Mouse (Mus musculus) embryonic facial prominence, embryonic 14.5 days (tissue): Measurements from ENCODE around the gene Tap2. TPM values are rescaled to one million over a fixed set of nuclear protein-coding genes. Genes with fewer than 3 reads are reported as not detected.

ENCODE experiments used
- ATAC-seq: fragments of 200-750 bp; cut with Nextera tagmentation; 2 replicates; pipeline ENCODE4 v1.8.0; 2017; ENCODE audit warnings: low read depth, moderate number of reproducible peaks, moderate TSS enrichment
- DNase-seq: peaks from one replicate; pipeline ENCODE4 v3.0.0-alpha.2; 2015; ENCODE audit warnings: low spot score
- H3K27ac ChIP-seq: fragments of 300-500 bp; sonication (generic); replicated peaks from 2 replicates; pipeline ENCODE4 v1.5.1; 2014; ENCODE audit warnings: low read depth, mild to moderate bottlenecking, low read length, moderate library complexity
- H3K27me3 ChIP-seq: fragments of 300-500 bp; sonication (generic); replicated peaks from 2 replicates; pipeline ENCODE4 v1.6.1; 2014; ENCODE audit warnings: low read length; ENCODE audit not compliant: control insufficient read depth, insufficient read depth
- H3K36me3 ChIP-seq: fragments of 300-500 bp; sonication (generic); 2 replicates; pipeline ENCODE4 v1.6.1; 2014; ENCODE audit warnings: low read length, mixed read lengths; ENCODE audit not compliant: control insufficient read depth, insufficient read depth
- H3K4me1 ChIP-seq: fragments of 300-500 bp; sonication (generic); 2 replicates; pipeline ENCODE4 v1.6.1; 2014; ENCODE audit warnings: antibody characterized with exemption, low read length; ENCODE audit not compliant: control insufficient read depth, insufficient read depth
- H3K4me2 ChIP-seq: fragments of 300-500 bp; sonication (generic); 2 replicates; pipeline ENCODE4 v1.6.1; 2014; ENCODE audit warnings: low read depth, mild to moderate bottlenecking, low read length, moderate library complexity, mixed read lengths
- H3K4me3 ChIP-seq: fragments of 300-500 bp; sonication (generic); 2 replicates; pipeline ENCODE4 v1.5.1; 2014; ENCODE audit warnings: low read depth, mild to moderate bottlenecking, low read length
- H3K9ac ChIP-seq: fragments of 300-500 bp; sonication (generic); 2 replicates; pipeline ENCODE4 v1.6.1; 2014; ENCODE audit warnings: low read depth, mild to moderate bottlenecking, low read length, moderate library complexity, mixed read lengths
- H3K9me3 ChIP-seq: fragments of 300-500 bp; sonication (generic); 2 replicates; pipeline ENCODE4 v1.6.1; 2016; ENCODE audit warnings: low read length; ENCODE audit not compliant: control insufficient read depth
- WGBS: fragments of 180-500 bp; shearing (Covaris S2); extraction: QIAGEN DNeasy Blood & Tissue Kit; methylation state at CpG from one replicate; pipeline ENCODE4 v1.1.7; 2014; 5-methylcytosine and 5-hydroxymethylcytosine counted together
- polyA plus RNA-seq: library from polyadenylated mRNA; unstranded; fragments of >200 nt; fragmentation: Nextera tagmentation; extraction: Ambion mirVana; gene quantifications from 2 replicates; pipeline ENCODE4 v1.2.1, GENCODE M21; 2014

The Tap2 gene
- polyA plus RNA-seq, 1 experiment from 2014 or later, result 3.3 TPM

- Histone ChIP-seq H3K36me3 (no peaks in the 10 kb centered on the region), H3K9me3 (0 out of 2 replicates have a peak, but pooled peaks cover 3% of the 10 kb centered on the region), H3K9ac (no peak overlapping the region), H3K4me3 (no peak overlapping the region), H3K27ac (no peak overlapping the region), H3K27me3 (peaks cover 42% of the 10 kb centered on the region), H3K4me1 (no peaks in the 10 kb centered on the region), H3K4me2 (no peak overlapping the region)
- no peak for ATAC-seq
- 19% methylated on average over 9 of the region's 9 CpGs for WGBS
- DNase-seq, result peak; percentile 41
Measured at GRCm38 (mm10) chr17:34205746-34206176, 2.4 kb downstream of the Tap2 start.

GRCm38 (mm10) chr17:34206731-34207130, 3.4 kb downstream of the Tap2 start:
- ATAC-seq, result no peak
- Histone ChIP-seq H3K4me1 (no peaks in the 10 kb centered on the region), H3K9me3 (0 out of 2 replicates have a peak, but pooled peaks cover 3% of the 10 kb centered on the region), H3K27me3 (peaks cover 49% of the 10 kb centered on the region), H3K27ac (no peak overlapping the region), H3K4me2 (no peak overlapping the region), H3K36me3 (no peaks in the 10 kb centered on the region), H3K4me3 (no peak overlapping the region), H3K9ac (no peak overlapping the region)
- 86% methylated on average over 5 of the region's 5 CpGs for WGBS
- no peak for DNase-seq

- Histone ChIP-seq H3K4me2 (no peak overlapping the region), H3K4me3 (no peak overlapping the region), H3K27me3 (peaks cover 56% of the 10 kb centered on the region), H3K36me3 (no peaks in the 10 kb centered on the region), H3K9ac (no peak overlapping the region), H3K27ac (no peak overlapping the region), H3K9me3 (0 out of 2 replicates have a peak, but pooled peaks cover 3% of the 10 kb centered on the region), H3K4me1 (no peaks in the 10 kb centered on the region)
- DNase-seq (no peak), ATAC-seq (no peak)
- WGBS, result 56% methylated on average over 3 of the region's 3 CpGs
Measured at GRCm38 (mm10) chr17:34207456-34207855, 4.1 kb downstream of the Tap2 start.

- no peak for ATAC-seq
- no peak for DNase-seq
- Histone ChIP-seq H3K9ac (no peak overlapping the region), H3K4me1 (no peaks in the 10 kb centered on the region), H3K4me2 (no peak overlapping the region), H3K36me3 (no peaks in the 10 kb centered on the region), H3K9me3 (0 out of 2 replicates have a peak, but pooled peaks cover 3% of the 10 kb centered on the region), H3K27me3 (peaks cover 60% of the 10 kb centered on the region), H3K27ac (no peak overlapping the region), H3K4me3 (no peak overlapping the region)
- WGBS, result 92% methylated on average over 9 of the region's 9 CpGs
Measured at GRCm38 (mm10) chr17:34207866-34208265, 4.5 kb downstream of the Tap2 start.

- no peak overlapping the region for H3K27ac ChIP-seq
- H3K9me3 ChIP-seq, result 0 out of 2 replicates have a peak, but pooled peaks cover 3% of the 10 kb centered on the region
- peaks cover 64% of the 10 kb centered on the region for H3K27me3 ChIP-seq
- H3K9ac ChIP-seq, result no peak overlapping the region
- H3K4me2 ChIP-seq, result no peak overlapping the region
- H3K4me3 ChIP-seq, result no peak overlapping the region
- 24% methylated on average over 10 of the region's 10 CpGs for WGBS
- no peak for ATAC-seq
- H3K36me3 ChIP-seq, result no peaks in the 10 kb centered on the region
- H3K4me1 ChIP-seq, result no peaks in the 10 kb centered on the region
- DNase-seq, result no peak
Measured at GRCm38 (mm10) chr17:34208421-34208820, 5.1 kb downstream of the Tap2 start.

- H3K4me1 ChIP-seq, result no peaks in the 10 kb centered on the region
- H3K9ac ChIP-seq, result no peak overlapping the region
- 45% methylated on average over 3 of the region's 3 CpGs for WGBS
- 0 out of 2 replicates have a peak, but pooled peaks cover 3% of the 10 kb centered on the region for H3K9me3 ChIP-seq
- H3K27ac ChIP-seq, result no peak overlapping the region
- DNase-seq (no peak), ATAC-seq (no peak)
- H3K27me3 ChIP-seq, result peaks cover 69% of the 10 kb centered on the region
- H3K4me2 ChIP-seq, result no peak overlapping the region
- H3K4me3 ChIP-seq, result no peak overlapping the region
- no peaks in the 10 kb centered on the region for H3K36me3 ChIP-seq
Measured at GRCm38 (mm10) chr17:34209680-34210079, 6.4 kb downstream of the Tap2 start.

GRCm38 (mm10) chr17:34210599-34210998, 7.3 kb downstream of the Tap2 start:
- no peaks in the 10 kb centered on the region for H3K4me1 ChIP-seq
- H3K9me3 ChIP-seq, result 0 out of 2 replicates have a peak, but pooled peaks cover 3% of the 10 kb centered on the region
- H3K27ac ChIP-seq, result no peak overlapping the region
- 58% methylated on average over 3 of the region's 3 CpGs for whole genome bisulfite sequencing
- peaks cover 68% of the 10 kb centered on the region for H3K27me3 ChIP-seq
- no peak overlapping the region for H3K4me3 ChIP-seq
- DNase-seq (no peak), ATAC-seq (no peak)
- H3K9ac ChIP-seq, result no peak overlapping the region
- H3K4me2 ChIP-seq, result no peak overlapping the region
- H3K36me3 ChIP-seq, result no peaks in the 10 kb centered on the region

GRCm38 (mm10) chr17:34211746-34212365, 8.5 kb downstream of the Tap2 start:
- Histone ChIP-seq H3K4me2 (no peak overlapping the region), H3K4me3 (no peak overlapping the region), H3K4me1 (no peaks in the 10 kb centered on the region), H3K27me3 (peaks cover 57% of the 10 kb centered on the region), H3K27ac (no peak overlapping the region), H3K9ac (no peak overlapping the region), H3K9me3 (0 out of 2 replicates have a peak, but pooled peaks cover 3% of the 10 kb centered on the region), H3K36me3 (no peaks in the 10 kb centered on the region)
- ATAC-seq (no peak), DNase-seq (no peak)
- 15% methylated on average over 23 of the region's 23 CpGs for WGBS

GRCm38 (mm10) chr17:34213936-34214335, 10.6 kb downstream of the Tap2 start:
- Histone ChIP-seq H3K9me3 (0 out of 2 replicates have a peak, but pooled peaks cover 3% of the 10 kb centered on the region), H3K36me3 (no peaks in the 10 kb centered on the region), H3K4me1 (no peaks in the 10 kb centered on the region), H3K9ac (no peak overlapping the region), H3K27ac (no peak overlapping the region), H3K4me3 (no peak overlapping the region), H3K4me2 (0 out of 2 replicates have a peak overlapping the region, but pooled peaks have one; percentile 2), H3K27me3 (peaks cover 57% of the 10 kb centered on the region)
- ATAC-seq (no peak), DNase-seq (no peak)
- 45% methylated on average over 21 of the region's 21 CpGs for WGBS
